Mouse (Mus musculus) gastrocnemius, adult 18-20 months (tissue): ENCODE measurements around the gene Obp1a. TPM values are rescaled to one million over a fixed set of nuclear protein-coding genes. Genes with fewer than 3 reads are reported as not detected.

Source experiments
- DNase-seq: peaks from one replicate; pipeline ENCODE4 v3.0.0; 2021; ENCODE audit warnings: low spot score
- long read RNA-seq, 2 experiments: library from polyadenylated mRNA; stranded (forward); transcript quantifications; one replicate each; pipeline ENCODE4 v2.0.0; 2021
- total RNA-seq, 2 experiments: library from RNA; stranded (reverse); gene quantifications; 2 replicates each; pipeline ENCODE4 v1.2.3; 2021

Obp1a gene
- not detected for total RNA-seq
- long read RNA-seq, experiment 1 = 0 reads
- long read RNA-seq, experiment 2 = 0 reads

GRCm38 (mm10) chrX:78091274-78091673 lies at the start of gene Obp1a:
TSS of gene Obp1a (minus strand) at chrX:78091374.
- no peak for DNase-seq

DNA sequence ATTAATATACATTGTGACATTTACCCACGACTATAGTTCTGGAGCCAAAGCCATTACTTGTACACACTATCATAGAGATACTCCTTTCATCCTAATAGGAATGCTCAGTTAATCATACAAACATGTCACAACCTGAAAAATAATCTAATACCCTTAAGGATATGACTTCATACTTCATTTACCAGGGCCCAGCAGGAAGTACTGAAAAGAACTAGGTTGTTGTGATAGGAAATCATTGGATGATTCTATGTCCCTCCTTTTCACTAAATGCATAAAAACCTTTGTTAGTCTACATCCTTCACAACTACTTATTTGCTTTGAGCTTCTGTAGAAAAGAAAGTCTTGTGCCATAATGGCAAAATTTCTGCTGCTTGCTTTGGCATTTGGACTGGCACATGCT lies 34.0 kb upstream of the Obp1a start, which contains the start of gene Gm5938:
Gm5938 (plus strand) TSS at position 301 of the 400 bp plus-strand sequence.
- no peak for DNase-seq

Other genes with a start within 250 kb of the Obp1a start
- gene Pbsn, start 237.8 kb downstream of the Obp1a start, total RNA-seq = not detected
- not detected for gene Gm14744, start 226.6 kb downstream of the Obp1a start, total RNA-seq
- gene 5430402E10Rik, start 166.3 kb downstream of the Obp1a start, total RNA-seq = not detected
- not detected for gene Gm5938, start 34.1 kb upstream of the Obp1a start, total RNA-seq
- not detected for gene Obp1b, start 95.4 kb upstream of the Obp1a start, total RNA-seq
- gene Gm14743, start 154.5 kb upstream of the Obp1a start, total RNA-seq = not detected